Mouse (Mus musculus): Measurements from ENCODE around the gene Rps11. TPM values are rescaled to one million over a fixed set of nuclear protein-coding genes. Genes with fewer than 3 reads are reported as not detected.

The Rps11 gene
- 1,585 TPM for polyA plus RNA-seq (2014; fragmentation: Illumina TruSeq; extraction: RNeasy Lipid Tissue Mini Kit (QIAGEN cat#74804); ENCODE audit: insufficient read depth, low read depth, low replicate concordance)

GRCm38 (mm10) chr7:45124224-45125143 is at the start of gene Rps11:
Gene Rps11 (minus strand): TSS chr7:45124439.

GRCm38 (mm10) chr7:45163735-45164490 is 39.7 kb upstream of the Rps11 start, which contains the start of gene Slc17a7:
Gene Slc17a7 (plus strand): TSS chr7:45163949.

GRCm38 (mm10) chr7:45154096-45154992 is 30.1 kb upstream of the Rps11 start, which contains the start of the genes Pih1d1 and Aldh16a1:
Gene Pih1d1 (plus strand): TSS chr7:45154303.
Gene Aldh16a1 (minus strand): TSS chr7:45154584.

GRCm38 (mm10) chr7:45135993-45136567 is 11.8 kb upstream of the Rps11 start, which contains the start of the genes Gm45713 and Flt3l:
Gene Gm45713 (minus strand): TSS chr7:45136231.
Gene Flt3l (minus strand): TSS chr7:45136432.

GRCm38 (mm10) chr7:45128624-45129246 is 4.5 kb upstream of the Rps11 start, which contains the start of gene Rpl13a:
Gene Rpl13a (minus strand): TSS chr7:45128761.

GRCm38 (mm10) chr7:45103652-45104180 is 20.5 kb downstream of the Rps11 start, which contains the start of gene Fcgrt:
Gene Fcgrt (minus strand): TSS chr7:45103851.

GRCm38 (mm10) chr7:45092048-45092447 is 32.2 kb downstream of the Rps11 start, which contains the start of gene Rcn3:
Gene Rcn3 (minus strand): TSS chr7:45092221.

Other genes starting within 250 kb of the Rps11 start
- 22.3 TPM for gene Med25, start 231.7 kb downstream of the Rps11 start, polyA plus RNA-seq (2014; fragmentation: Illumina TruSeq; extraction: RNeasy Lipid Tissue Mini Kit (QIAGEN cat#74804); ENCODE audit: insufficient read depth, low read depth, low replicate concordance)
- 20.0 TPM for gene Fuz, start 228.4 kb downstream of the Rps11 start, polyA plus RNA-seq (2014; fragmentation: Illumina TruSeq; extraction: RNeasy Lipid Tissue Mini Kit (QIAGEN cat#74804); ENCODE audit: insufficient read depth, low read depth, low replicate concordance)
- 23.2 TPM for gene Ap2a1, start 194.9 kb downstream of the Rps11 start, polyA plus RNA-seq (2014; fragmentation: Illumina TruSeq; extraction: RNeasy Lipid Tissue Mini Kit (QIAGEN cat#74804); ENCODE audit: insufficient read depth, low read depth, low replicate concordance)
- gene Tsks, start 181.2 kb downstream of the Rps11 start, polyA plus RNA-seq (2014; fragmentation: Illumina TruSeq; extraction: RNeasy Lipid Tissue Mini Kit (QIAGEN cat#74804); ENCODE audit: insufficient read depth, low read depth, low replicate concordance): not detected
- 2.5 TPM for gene Cpt1c, start 149.6 kb downstream of the Rps11 start, polyA plus RNA-seq (2014; fragmentation: Illumina TruSeq; extraction: RNeasy Lipid Tissue Mini Kit (QIAGEN cat#74804); ENCODE audit: insufficient read depth, low read depth, low replicate concordance)
- gene Prmt1, start 137.9 kb downstream of the Rps11 start, polyA plus RNA-seq (2014; fragmentation: Illumina TruSeq; extraction: RNeasy Lipid Tissue Mini Kit (QIAGEN cat#74804); ENCODE audit: insufficient read depth, low read depth, low replicate concordance): 126 TPM
- 71.8 TPM for gene Irf3, start 126.8 kb downstream of the Rps11 start, polyA plus RNA-seq (2014; fragmentation: Illumina TruSeq; extraction: RNeasy Lipid Tissue Mini Kit (QIAGEN cat#74804); ENCODE audit: insufficient read depth, low read depth, low replicate concordance)
- 14.9 TPM for gene Bcl2l12, start 125.7 kb downstream of the Rps11 start, polyA plus RNA-seq (2014; fragmentation: Illumina TruSeq; extraction: RNeasy Lipid Tissue Mini Kit (QIAGEN cat#74804); ENCODE audit: insufficient read depth, low read depth, low replicate concordance)
- gene Scaf1, start 108.1 kb downstream of the Rps11 start, polyA plus RNA-seq (2014; fragmentation: Illumina TruSeq; extraction: RNeasy Lipid Tissue Mini Kit (QIAGEN cat#74804); ENCODE audit: insufficient read depth, low read depth, low replicate concordance): 15.5 TPM
- gene Rras, start 106.5 kb downstream of the Rps11 start, polyA plus RNA-seq (2014; fragmentation: Illumina TruSeq; extraction: RNeasy Lipid Tissue Mini Kit (QIAGEN cat#74804); ENCODE audit: insufficient read depth, low read depth, low replicate concordance): 170 TPM
- 10.4 TPM for gene Prr12, start 71.6 kb downstream of the Rps11 start, polyA plus RNA-seq (2014; fragmentation: Illumina TruSeq; extraction: RNeasy Lipid Tissue Mini Kit (QIAGEN cat#74804); ENCODE audit: insufficient read depth, low read depth, low replicate concordance)
- 36.8 TPM for gene Nosip, start 62.0 kb downstream of the Rps11 start, polyA plus RNA-seq (2014; fragmentation: Illumina TruSeq; extraction: RNeasy Lipid Tissue Mini Kit (QIAGEN cat#74804); ENCODE audit: insufficient read depth, low read depth, low replicate concordance)
- gene Prrg2, start 61.8 kb downstream of the Rps11 start, polyA plus RNA-seq (2014; fragmentation: Illumina TruSeq; extraction: RNeasy Lipid Tissue Mini Kit (QIAGEN cat#74804); ENCODE audit: insufficient read depth, low read depth, low replicate concordance): 23.4 TPM
- gene Rcn3, start 32.2 kb downstream of the Rps11 start, polyA plus RNA-seq (2014; fragmentation: Illumina TruSeq; extraction: RNeasy Lipid Tissue Mini Kit (QIAGEN cat#74804); ENCODE audit: insufficient read depth, low read depth, low replicate concordance): 83.1 TPM
- gene Fcgrt, start 20.6 kb downstream of the Rps11 start, polyA plus RNA-seq (2014; fragmentation: Illumina TruSeq; extraction: RNeasy Lipid Tissue Mini Kit (QIAGEN cat#74804); ENCODE audit: insufficient read depth, low read depth, low replicate concordance): 91.4 TPM
- 3,762 TPM for gene Rpl13a, start 4.3 kb upstream of the Rps11 start, polyA plus RNA-seq (2014; fragmentation: Illumina TruSeq; extraction: RNeasy Lipid Tissue Mini Kit (QIAGEN cat#74804); ENCODE audit: insufficient read depth, low read depth, low replicate concordance)
- gene Gm45713, start 11.8 kb upstream of the Rps11 start, polyA plus RNA-seq (2014; fragmentation: Illumina TruSeq; extraction: RNeasy Lipid Tissue Mini Kit (QIAGEN cat#74804); ENCODE audit: insufficient read depth, low read depth, low replicate concordance): not detected
- gene Flt3l, start 12.0 kb upstream of the Rps11 start, polyA plus RNA-seq (2014; fragmentation: Illumina TruSeq; extraction: RNeasy Lipid Tissue Mini Kit (QIAGEN cat#74804); ENCODE audit: insufficient read depth, low read depth, low replicate concordance): 39.0 TPM
- gene Pih1d1, start 29.9 kb upstream of the Rps11 start, polyA plus RNA-seq (2014; fragmentation: Illumina TruSeq; extraction: RNeasy Lipid Tissue Mini Kit (QIAGEN cat#74804); ENCODE audit: insufficient read depth, low read depth, low replicate concordance): 55.1 TPM
- 21.1 TPM for gene Aldh16a1, start 30.1 kb upstream of the Rps11 start, polyA plus RNA-seq (2014; fragmentation: Illumina TruSeq; extraction: RNeasy Lipid Tissue Mini Kit (QIAGEN cat#74804); ENCODE audit: insufficient read depth, low read depth, low replicate concordance)
- gene Slc17a7, start 39.5 kb upstream of the Rps11 start, polyA plus RNA-seq (2014; fragmentation: Illumina TruSeq; extraction: RNeasy Lipid Tissue Mini Kit (QIAGEN cat#74804); ENCODE audit: insufficient read depth, low read depth, low replicate concordance): 1.1 TPM
- not detected for gene Gfy, start 55.1 kb upstream of the Rps11 start, polyA plus RNA-seq (2014; fragmentation: Illumina TruSeq; extraction: RNeasy Lipid Tissue Mini Kit (QIAGEN cat#74804); ENCODE audit: insufficient read depth, low read depth, low replicate concordance)
- not detected for gene Pth2, start 56.6 kb upstream of the Rps11 start, polyA plus RNA-seq (2014; fragmentation: Illumina TruSeq; extraction: RNeasy Lipid Tissue Mini Kit (QIAGEN cat#74804); ENCODE audit: insufficient read depth, low read depth, low replicate concordance)
- 1.5 TPM for gene Ccdc155, start 80.5 kb upstream of the Rps11 start, polyA plus RNA-seq (2014; fragmentation: Illumina TruSeq; extraction: RNeasy Lipid Tissue Mini Kit (QIAGEN cat#74804); ENCODE audit: insufficient read depth, low read depth, low replicate concordance)
- gene Dkkl1, start 87.7 kb upstream of the Rps11 start, polyA plus RNA-seq (2014; fragmentation: Illumina TruSeq; extraction: RNeasy Lipid Tissue Mini Kit (QIAGEN cat#74804); ENCODE audit: insufficient read depth, low read depth, low replicate concordance): 0.81 TPM
- gene Tead2, start 91.3 kb upstream of the Rps11 start, polyA plus RNA-seq (2014; fragmentation: Illumina TruSeq; extraction: RNeasy Lipid Tissue Mini Kit (QIAGEN cat#74804); ENCODE audit: insufficient read depth, low read depth, low replicate concordance): 16.7 TPM
- gene Cd37, start 114.7 kb upstream of the Rps11 start, polyA plus RNA-seq (2014; fragmentation: Illumina TruSeq; extraction: RNeasy Lipid Tissue Mini Kit (QIAGEN cat#74804); ENCODE audit: insufficient read depth, low read depth, low replicate concordance): 36.3 TPM
- not detected for gene Slc6a16, start 116.6 kb upstream of the Rps11 start, polyA plus RNA-seq (2014; fragmentation: Illumina TruSeq; extraction: RNeasy Lipid Tissue Mini Kit (QIAGEN cat#74804); ENCODE audit: insufficient read depth, low read depth, low replicate concordance)
- gene Slc6a21, start 153.1 kb upstream of the Rps11 start, polyA plus RNA-seq (2014; fragmentation: Illumina TruSeq; extraction: RNeasy Lipid Tissue Mini Kit (QIAGEN cat#74804); ENCODE audit: insufficient read depth, low read depth, low replicate concordance): not detected
- 26.8 TPM for gene Trpm4, start 209.3 kb upstream of the Rps11 start, polyA plus RNA-seq (2014; fragmentation: Illumina TruSeq; extraction: RNeasy Lipid Tissue Mini Kit (QIAGEN cat#74804); ENCODE audit: insufficient read depth, low read depth, low replicate concordance)
- gene Hrc, start 210.9 kb upstream of the Rps11 start, polyA plus RNA-seq (2014; fragmentation: Illumina TruSeq; extraction: RNeasy Lipid Tissue Mini Kit (QIAGEN cat#74804); ENCODE audit: insufficient read depth, low read depth, low replicate concordance): 4.6 TPM
- 0.80 TPM for gene Ppfia3, start 242.6 kb upstream of the Rps11 start, polyA plus RNA-seq (2014; fragmentation: Illumina TruSeq; extraction: RNeasy Lipid Tissue Mini Kit (QIAGEN cat#74804); ENCODE audit: insufficient read depth, low read depth, low replicate concordance)
- gene Lin7b, start 246.1 kb upstream of the Rps11 start, polyA plus RNA-seq (2014; fragmentation: Illumina TruSeq; extraction: RNeasy Lipid Tissue Mini Kit (QIAGEN cat#74804); ENCODE audit: insufficient read depth, low read depth, low replicate concordance): not detected

Measured in lung, adult 10 weeks (tissue).